Mouse (Mus musculus) lung, postnatal 4 days (tissue): ENCODE results near the gene Chodl.

Experiments
- DNase-seq, 2 experiments: peaks; one replicate each; pipeline ENCODE4 v3.0.0; 2021

Gene Chodl

DNA sequence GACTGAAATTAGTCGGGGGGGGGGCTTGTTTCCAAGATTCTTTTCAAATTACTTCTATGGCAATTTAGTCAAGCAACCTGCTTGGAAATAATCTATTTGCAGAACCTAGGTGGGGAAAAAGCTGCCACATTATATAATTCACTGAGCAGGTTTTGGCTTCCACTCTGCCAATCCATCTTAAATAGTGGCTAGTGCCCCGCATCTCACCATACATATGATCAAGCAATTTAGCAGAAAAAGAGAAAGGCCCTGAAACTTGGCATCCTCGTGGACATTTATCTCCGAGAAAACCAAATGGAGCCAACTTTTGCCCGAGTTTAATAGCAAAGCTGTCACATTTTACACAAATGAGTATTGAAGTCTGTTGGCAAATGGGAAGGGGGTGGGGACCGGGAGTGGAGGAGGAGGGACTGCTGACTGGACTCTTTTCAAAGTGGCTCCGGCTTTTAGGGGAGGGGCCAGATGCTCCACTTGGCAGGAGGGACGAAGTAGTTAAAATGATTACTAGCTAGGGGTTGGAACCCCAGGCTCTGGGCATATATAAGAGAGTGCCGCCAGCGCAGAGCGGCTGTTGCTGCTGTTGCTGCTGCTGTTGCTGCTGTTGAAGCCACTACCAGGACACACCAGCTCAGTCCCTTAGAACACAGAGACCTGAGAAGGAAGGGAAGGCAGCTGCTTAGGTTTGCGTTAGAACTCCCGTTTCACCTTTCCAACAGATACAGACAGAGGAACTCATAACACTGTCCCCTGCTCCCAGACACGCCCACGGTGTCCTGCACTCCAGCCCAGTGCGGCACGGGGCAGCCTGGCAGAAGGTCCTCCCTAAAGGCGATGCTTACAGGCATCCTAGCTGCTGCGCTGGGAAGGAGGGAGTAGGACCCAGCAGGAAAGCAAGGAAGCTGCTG, at the start of gene Chodl:
TSS of gene Chodl (plus strand) at position 567 of the 905 bp plus-strand sequence.
- DNase-seq, result peak in 1 of 2 experiments; percentile 23

DNA sequence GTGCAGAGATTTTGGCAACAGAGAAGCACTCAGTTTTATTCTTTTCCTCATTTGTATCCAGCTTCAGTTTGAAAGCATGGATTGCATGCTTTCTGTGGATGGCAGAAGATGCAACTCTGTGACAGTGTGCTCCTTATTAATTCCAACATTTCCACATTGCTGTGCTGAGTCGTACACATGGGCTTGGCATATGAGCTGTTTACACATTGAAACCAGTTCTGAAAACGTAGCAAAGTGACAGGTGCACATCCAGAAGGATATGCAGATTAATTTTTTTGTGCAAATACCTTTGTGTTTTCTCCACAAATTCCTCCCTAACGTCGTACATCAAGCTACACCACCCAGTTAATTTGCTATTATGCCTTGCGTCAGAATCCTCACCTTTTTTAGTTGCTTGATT, 8.1 kb upstream of the Chodl start:
- DNase-seq, result no peak

- DNase-seq, result no peak
These were observed 708 bp downstream of the Chodl start for GRCm38 (mm10) chr16:78931287-78932025.

DNA sequence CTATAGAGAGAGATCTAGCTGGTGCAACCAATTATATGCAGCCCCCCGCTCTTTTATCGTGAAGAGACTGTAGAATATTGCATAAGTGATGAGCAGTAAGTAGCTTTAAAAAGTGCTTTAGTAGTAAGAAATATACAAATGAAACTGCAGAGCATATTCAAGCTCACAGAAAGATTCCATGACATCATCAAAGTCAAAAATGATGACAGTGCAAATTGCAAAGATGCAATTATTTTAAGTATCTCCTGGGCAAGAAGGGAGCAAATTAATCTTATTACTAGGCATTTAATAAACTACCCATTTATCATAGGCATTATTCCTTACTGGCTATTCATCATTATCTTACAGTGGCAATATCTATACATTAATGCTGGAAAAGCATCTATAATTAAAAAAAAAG, 3.5 kb downstream of the Chodl start:
- DNase-seq, result no peak

- DNase-seq, result no peak
These were observed 7.0 kb downstream of the Chodl start for GRCm38 (mm10) chr16:78937755-78938154.

- DNase-seq, result no peak
These were observed 19.6 kb downstream of the Chodl start for GRCm38 (mm10) chr16:78950359-78950758.

GRCm38 (mm10) chr16:78957434-78957833, 26.7 kb downstream of the Chodl start:
- no peak for DNase-seq

GRCm38 (mm10) chr16:78969091-78969731, 38.5 kb downstream of the Chodl start:
- no peak for DNase-seq

- DNase-seq, result no peak
These were observed 43.4 kb downstream of the Chodl start for GRCm38 (mm10) chr16:78974099-78974498.

DNA sequence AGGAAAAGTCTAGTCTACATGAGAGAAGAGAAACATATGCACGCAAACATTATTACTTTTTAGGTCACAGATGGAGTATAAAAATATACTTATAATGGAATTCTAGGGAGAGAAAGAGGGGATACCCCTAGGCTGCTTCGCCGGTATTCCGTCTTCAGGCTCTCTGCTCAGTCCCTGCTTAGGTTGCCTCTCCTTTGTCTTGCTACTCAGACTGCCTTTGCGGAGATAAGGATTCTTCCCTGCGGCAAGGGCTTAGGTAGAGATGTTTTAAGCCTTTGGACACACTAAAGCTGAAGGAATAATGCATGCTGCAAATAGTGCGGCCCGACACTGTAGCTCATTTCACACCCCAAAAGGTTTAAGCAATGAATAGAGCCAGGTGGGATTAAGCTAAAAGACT, 45.6 kb downstream of the Chodl start:
- no peak for DNase-seq
